Mouse (Mus musculus): ENCODE measurements around the gene Ccdc28b.

GRCm38 (mm10) chr4:129672083-129672877, 48.5 kb upstream of the Ccdc28b start, which contains the start of gene Kpna6:
- TF ChIP-seq MYOD1 (IDR thresholded peaks at IDR 0.05; ENCODE audit: control insufficient read depth in 1 of 3, insufficient read length in 2 of 3, low read depth in 2 of 3) (no peak), POLR2A (IDR thresholded peaks at IDR 0.05; ENCODE audit: insufficient read length, low read depth) (peak; percentile 82)

Measured in myocyte (in vitro differentiated cells).